Mouse (Mus musculus): ENCODE results near the gene Gm10577.

DNA sequence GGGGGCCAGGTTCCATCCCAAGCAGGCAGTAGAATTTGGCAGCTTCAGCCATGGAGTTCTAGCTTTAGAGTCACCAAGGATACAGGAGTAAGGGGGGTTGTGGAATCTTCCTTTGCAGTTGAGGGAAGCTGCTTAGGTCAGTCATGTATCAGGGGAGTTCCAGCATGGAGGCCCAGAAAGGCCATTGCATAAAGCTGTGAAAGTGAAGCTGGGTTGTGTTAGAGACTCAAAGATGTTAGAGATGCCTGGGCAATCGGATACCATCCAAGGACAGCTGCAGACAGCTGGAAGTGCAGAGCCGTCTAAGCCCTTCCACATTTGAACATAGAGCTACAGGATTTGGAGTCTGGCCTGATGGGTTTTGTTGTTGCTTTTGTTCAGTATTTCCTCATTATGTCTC is 23.2 kb upstream of the Gm10577 start:
- TF ChIP-seq CTCF (conservative IDR thresholded peaks at IDR 0.05 in 1 of 2, IDR thresholded peaks at IDR 0.05 in 1 of 2; ENCODE audit: low read depth in 2 of 2, low read length in 2 of 2) (no peak), EP300 (IDR thresholded peaks at IDR 0.05; ENCODE audit: low read length) (no peak), MEF2A (IDR thresholded peaks at IDR 0.05; ENCODE audit: borderline replicate concordance, low read depth, low read length) (no peak), MAX (IDR thresholded peaks at IDR 0.05; ENCODE audit: low read length) (no peak), ZNF384 (IDR thresholded peaks at IDR 0.05; ENCODE audit: low read depth, low read length) (no peak), USF1 (IDR thresholded peaks at IDR 0.05; ENCODE audit: low read depth, low read length) (no peak), TCF12 (IDR thresholded peaks at IDR 0.05; ENCODE audit: low read depth, low read length) (no peak), POLR2A (IDR thresholded peaks at IDR 0.05; ENCODE audit: low read depth, low read length) (no peak), RCOR1 (conservative IDR thresholded peaks at IDR 0.05; ENCODE audit: low read depth, low read length) (no peak), PAX5 (IDR thresholded peaks at IDR 0.05; ENCODE audit: low read length) (no peak), UBTF (IDR thresholded peaks at IDR 0.05; ENCODE audit: low read depth, low read length) (no peak), ETS1 (conservative IDR thresholded peaks at IDR 0.05; ENCODE audit: low read depth, low read length) (no peak)

Measured in CH12.LX (cell line).